Mouse (Mus musculus): ENCODE measurements around the gene Hibch.

DNA sequence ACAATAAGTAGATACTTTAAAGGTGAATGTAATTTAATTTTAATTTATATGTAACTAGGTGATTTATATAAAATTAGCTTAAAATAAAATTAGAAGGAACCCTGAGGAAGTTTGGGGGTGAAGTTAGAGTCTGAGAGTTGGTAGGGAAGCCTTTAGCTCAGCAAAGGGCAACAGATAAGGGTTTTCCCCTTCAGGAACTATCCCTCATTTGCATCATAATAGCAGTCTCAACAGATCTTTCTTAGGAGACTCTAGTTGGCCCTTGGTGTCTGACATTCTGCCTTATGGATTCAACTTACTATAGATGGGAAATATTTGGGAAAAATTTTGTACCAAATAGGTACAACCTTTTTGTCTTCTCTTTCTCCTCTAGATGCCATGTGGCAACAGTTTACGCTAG lies 19.5 kb downstream of the Hibch start:
- no peak for TF ChIP-seq CTCF (IDR thresholded peaks at IDR 0.05; ENCODE audit: borderline replicate concordance, control insufficient read depth, extremely low read depth, insufficient read depth, low read length, poor library complexity)
- TF ChIP-seq POLR2A (IDR thresholded peaks at IDR 0.05; ENCODE audit: control insufficient read depth, extremely low read depth, insufficient read depth, low read length, poor library complexity) = no peak

Measured in thymus, adult 2 months (tissue).